Mouse (Mus musculus): ENCODE results near the gene Ssbp3. TPM values are rescaled to one million over a fixed set of nuclear protein-coding genes. Genes with fewer than 3 reads are reported as not detected.

Ssbp3 gene
- polyA plus RNA-seq, 1 experiment from 2014 or later, result 106 TPM

DNA sequence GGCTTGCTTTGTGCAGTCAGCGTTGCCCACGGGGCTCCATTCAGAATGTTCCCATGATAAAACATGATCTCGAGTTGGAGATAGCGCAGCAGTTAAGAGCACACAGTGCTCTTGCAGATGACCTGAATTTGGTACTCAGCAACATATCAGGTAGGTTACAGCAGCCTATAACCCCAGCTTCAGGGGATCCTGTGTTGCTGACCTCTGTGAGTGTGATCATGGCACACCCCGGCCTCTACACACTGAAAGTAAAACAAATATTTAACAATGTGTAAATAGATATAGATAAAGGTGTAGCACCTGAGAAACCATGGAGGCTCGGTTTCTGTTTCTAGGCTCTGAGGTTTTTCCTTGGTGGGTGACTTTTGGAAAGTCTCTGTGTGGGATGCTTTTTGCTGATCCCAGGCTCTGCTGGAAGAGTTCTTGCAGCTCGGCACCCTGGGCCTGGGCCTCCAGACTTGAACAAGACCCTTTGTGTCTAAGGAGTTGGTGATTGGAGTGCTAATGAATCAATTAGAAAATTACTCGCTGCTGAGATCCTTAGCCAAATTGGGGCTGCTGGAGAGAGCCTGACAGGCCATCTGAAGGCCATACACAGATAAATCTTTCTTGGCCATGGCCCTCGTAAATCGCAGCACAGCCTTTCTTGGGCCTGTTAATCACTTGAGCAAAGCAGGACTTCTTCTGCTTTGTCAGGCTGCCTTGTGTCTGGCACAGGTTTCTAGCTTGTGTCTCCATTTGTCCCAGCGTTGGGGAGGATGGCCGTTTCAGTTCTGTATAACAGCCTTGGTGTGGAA lies 49.2 kb downstream of the Ssbp3 start:
- DNase-seq (ENCODE audit: low spot score), result no peak

- DNase-seq (ENCODE audit: low spot score), result no peak
Observed at GRCm38 (mm10) chr4:106960476-106960875, 50.0 kb downstream of the Ssbp3 start.

DNA sequence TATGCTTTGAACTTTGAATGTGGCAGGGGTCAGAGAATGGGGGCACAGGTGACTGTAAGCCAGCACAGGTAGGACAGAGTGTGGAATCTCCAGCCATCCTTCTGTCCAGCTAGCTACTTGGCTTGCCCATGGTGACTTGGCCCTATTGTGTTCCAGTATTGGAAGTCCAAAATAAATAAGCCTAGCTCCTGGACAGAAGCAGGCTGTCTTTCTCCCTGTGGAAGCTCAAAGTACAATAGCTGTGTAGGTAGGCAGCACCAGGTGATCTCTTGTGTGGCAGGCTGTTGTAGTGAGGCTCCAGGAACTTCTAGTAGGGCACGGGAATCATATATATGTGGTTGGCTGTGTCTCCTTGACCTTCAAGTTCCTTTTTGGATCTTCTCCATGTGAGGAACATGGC lies 50.8 kb downstream of the Ssbp3 start:
- no peak for DNase-seq (ENCODE audit: low spot score)

DNA sequence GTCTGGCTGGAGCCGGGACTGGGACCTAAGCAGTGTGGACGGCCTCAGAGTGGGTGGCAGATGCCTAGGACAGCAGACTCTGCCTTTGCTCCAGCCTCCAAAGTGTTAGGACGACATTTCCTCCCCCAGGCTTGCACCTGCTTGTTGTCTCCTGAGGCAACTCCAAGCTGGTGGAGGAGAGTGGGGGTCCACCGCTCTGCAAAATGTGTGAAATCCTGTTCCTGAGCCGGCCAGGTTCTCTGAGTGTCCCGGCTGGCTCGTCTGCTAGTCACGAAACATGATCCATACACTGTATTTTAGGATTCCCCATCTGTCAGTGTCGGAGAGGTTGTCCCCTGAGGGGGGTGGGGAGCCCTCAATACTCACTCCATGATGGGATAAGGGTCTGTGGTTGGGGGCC lies 53.9 kb downstream of the Ssbp3 start:
- DNase-seq (ENCODE audit: low spot score), result no peak

- DNase-seq (ENCODE audit: low spot score), result no peak
Observed at GRCm38 (mm10) chr4:106964996-106965395, 54.5 kb downstream of the Ssbp3 start.

DNA sequence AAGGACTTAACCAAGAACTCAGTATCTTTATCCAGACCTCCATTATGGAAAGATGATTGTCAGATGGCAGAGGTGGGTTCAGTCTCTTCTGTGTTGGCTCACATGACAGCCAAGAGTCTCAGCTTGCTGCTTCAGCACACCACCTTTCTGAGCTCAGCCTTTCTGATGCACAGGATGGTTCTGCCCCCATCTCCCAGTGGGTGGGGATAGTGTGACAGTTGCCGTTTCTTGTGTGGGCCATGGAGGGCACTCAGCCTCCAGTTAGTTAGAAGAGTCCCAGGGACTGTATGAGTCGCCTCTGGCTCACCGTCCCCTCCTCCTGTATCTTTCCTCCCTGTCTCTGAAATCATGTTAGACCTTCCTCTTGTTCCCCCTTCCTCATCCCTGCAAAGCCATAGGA lies 55.9 kb downstream of the Ssbp3 start:
- DNase-seq (ENCODE audit: low spot score), result no peak

- DNase-seq (ENCODE audit: low spot score), result no peak
Observed at GRCm38 (mm10) chr4:106968910-106969309, 58.4 kb downstream of the Ssbp3 start.

GRCm38 (mm10) chr4:106970786-106971185 lies 60.3 kb downstream of the Ssbp3 start:
- DNase-seq (ENCODE audit: low spot score), result peak; percentile 62

DNA sequence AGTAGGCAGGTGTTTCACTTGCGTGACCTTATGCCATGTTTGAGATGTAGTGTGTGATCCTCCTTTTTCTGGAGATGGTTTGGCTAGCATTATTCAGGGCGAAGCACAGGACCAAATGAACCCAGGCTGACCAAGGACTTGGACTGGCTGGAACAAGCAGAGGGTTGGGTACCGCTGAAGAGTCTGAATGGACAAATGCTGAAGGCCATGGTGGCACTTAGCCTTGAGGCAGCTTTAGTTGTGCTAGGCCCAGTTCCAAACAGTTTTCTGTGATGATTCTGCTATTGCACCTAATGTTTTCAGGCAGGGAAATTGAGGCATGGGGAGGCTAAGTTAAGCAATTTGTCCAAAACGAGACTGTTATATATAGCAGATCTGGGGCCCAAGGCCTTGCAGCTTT lies 61.6 kb downstream of the Ssbp3 start:
- DNase-seq (ENCODE audit: low spot score), result no peak

DNA sequence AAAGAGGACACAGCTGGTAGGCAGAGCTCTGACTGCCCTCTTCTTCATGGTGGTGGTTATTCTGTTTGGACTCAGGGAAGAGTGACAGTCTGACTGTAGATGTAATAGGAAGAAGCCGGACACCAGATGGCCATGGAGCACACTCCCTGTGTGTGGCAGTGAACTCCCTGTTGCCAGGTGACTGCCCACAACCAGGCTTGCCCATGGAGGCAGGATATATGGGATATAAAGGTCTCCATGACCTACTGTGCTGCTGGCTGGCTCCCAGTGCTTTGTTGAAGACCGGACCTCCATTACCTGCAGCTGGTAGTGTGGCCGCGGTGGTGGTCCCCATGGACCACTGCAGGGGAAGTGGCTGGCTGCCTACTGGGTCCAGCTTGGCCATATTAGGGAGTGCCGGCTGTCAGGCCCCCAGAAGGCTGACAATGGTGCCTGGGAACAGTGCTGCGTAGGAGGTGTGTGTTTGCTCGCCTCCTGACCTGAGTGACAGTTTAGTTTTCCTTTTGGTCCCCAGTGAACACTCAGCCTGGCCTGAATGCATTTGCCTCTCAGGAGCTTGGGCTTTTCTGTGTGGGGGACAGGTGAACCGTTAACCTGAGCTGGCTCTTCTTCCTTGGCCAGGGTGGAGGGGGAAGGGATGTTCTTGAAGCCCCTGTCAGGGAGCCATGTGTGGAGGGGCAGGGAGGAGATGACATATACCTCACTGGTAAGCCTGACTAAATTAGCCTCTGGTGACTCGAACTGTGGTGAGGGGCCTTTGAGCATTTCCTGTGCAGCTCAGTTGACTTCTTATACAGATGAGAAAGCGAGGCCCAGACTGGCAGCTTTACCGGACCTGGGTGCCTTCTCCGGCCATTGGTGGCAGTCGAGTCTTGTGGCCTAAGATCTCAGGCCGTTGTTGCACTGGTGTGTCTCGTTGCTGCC lies 62.2 kb downstream of the Ssbp3 start:
- no peak for DNase-seq (ENCODE audit: low spot score)

DNA sequence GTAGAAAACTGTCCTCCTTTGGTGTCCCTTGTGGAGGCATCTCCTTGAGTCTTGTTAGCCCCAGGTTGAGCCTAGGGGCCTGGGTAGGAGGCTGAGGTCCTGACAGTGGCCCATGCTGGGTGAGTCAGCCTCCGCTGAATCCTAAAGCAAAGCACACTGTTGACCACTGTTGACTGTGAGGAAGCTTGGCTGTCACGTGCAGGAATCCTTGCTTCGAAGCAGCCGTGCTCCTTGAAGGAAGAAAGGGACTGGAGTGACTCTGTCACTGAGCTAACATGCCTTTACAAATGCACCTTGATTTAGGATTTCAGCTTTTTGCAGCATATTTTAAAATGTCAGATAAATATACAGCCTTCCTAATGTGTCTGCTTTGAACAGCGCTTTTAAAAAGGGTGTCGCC lies 64.8 kb downstream of the Ssbp3 start:
- DNase-seq (ENCODE audit: low spot score), result no peak

- DNase-seq (ENCODE audit: low spot score), result no peak
Observed at GRCm38 (mm10) chr4:106975890-106976289, 65.4 kb downstream of the Ssbp3 start.

DNA sequence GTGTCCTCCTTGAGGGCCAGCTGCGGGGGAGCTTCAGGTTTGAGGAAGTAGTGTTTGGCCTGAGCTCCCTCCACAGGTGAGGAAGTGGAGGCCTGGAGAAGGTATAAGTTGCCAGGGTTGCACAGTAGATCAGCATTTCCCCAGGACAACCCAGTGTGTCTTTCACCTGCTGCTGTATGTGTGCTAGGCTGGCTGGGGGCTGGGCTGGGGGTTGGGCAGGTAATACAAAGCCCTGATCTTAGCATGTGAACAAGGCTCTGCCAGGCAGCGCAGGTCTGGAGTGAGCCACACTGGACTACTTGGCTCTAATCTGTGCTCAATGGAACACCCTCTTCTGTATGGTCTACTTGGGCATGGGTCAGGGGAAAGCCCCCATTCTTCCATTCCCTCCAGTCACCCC lies 66.1 kb downstream of the Ssbp3 start:
- no peak for DNase-seq (ENCODE audit: low spot score)

- DNase-seq (ENCODE audit: low spot score), result no peak
Observed at GRCm38 (mm10) chr4:106977218-106977651, 66.7 kb downstream of the Ssbp3 start.

DNA sequence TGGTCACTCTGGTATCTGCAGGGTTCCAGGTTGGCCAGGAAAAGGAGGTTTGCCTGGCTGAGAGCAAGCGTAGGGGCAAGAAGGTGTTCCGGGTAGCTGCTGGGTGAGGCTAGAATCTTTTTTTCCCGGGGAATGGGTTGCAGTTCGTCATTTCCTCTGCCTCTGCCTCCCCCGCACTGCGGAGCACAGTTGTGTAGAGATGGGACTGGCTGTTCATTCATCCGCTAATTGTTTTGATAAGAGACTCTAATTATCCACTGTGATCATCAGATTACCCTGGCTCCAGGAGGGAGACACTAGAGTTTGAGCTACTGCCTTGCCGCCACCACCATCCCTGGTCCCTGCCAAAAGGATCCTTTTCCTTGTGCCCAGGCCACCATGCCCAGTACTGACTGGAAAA lies 67.9 kb downstream of the Ssbp3 start:
- DNase-seq (ENCODE audit: low spot score), result no peak

GRCm38 (mm10) chr4:106980669-106981068 lies 70.2 kb downstream of the Ssbp3 start:
- DNase-seq (ENCODE audit: low spot score), result no peak

DNA sequence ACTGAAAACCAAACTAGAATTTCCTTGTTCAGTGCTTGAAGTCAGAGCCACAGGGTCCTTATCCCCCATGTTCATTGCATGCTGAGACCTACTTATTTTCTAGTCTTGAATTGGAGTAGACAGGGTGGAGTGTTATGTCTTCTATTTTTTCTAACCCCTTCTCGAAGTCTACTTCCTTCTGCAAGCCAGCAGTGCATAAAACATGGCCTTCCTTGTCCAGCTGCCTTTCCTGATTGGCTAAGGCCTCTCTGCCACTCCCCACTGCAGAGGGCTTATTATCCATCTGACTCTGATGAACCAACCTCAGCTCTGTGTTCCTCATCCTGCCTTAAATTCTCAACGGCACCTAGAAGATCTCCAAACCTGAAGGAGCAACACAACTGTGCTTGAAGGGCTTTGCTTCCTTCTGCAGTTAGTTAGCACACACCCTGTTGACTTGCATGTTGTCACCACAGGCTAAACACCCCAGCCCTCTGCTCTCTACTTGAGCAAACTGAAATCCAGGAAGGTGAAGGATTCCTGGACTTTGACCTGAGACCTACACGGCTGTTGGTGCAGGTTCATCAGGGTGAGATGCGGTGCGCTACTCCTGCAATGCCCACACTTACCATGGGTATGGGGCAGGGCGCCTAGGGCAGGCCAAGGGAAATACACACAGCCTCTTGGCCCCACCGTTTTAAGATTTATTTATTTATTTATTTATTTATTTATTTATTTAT lies 71.0 kb downstream of the Ssbp3 start:
- no peak for DNase-seq (ENCODE audit: low spot score)

DNA sequence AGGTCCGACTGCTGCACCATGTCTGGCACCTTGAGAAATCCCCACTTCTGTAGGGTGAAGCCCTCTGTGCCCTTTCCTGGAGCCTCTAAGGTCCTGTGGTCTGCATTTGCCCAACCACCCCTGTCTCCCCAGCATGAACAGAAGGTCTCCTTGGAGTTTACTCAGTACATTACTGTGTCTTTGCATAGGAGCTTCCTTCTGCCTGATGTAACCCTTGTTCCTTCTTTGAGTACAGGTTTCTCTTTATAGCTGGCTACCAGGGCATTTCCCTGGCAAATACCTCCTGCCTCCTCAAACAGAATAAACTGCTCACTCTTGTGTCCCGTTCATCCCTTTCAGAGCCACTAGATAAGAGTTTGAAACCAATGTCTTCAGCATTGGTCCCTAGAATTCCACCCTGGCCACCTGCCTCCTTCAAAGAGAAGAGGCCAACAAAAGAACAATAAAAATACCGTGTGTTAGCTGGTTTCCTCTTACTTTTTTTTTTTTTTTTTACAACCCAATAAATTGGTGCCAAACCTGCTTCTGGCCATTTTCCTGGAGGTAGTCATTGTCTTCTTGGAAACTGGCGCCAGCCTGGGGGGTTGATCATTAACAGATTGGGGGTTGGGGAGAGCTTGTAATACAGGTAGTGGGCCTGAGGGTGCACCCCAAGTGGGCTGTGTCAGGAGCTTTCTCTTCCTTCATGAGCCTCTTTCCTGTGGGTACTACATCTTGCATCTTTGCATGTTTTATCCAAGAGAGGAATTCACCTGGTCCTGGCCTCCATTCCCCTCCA lies 72.0 kb downstream of the Ssbp3 start:
- no peak for DNase-seq (ENCODE audit: low spot score)

DNA sequence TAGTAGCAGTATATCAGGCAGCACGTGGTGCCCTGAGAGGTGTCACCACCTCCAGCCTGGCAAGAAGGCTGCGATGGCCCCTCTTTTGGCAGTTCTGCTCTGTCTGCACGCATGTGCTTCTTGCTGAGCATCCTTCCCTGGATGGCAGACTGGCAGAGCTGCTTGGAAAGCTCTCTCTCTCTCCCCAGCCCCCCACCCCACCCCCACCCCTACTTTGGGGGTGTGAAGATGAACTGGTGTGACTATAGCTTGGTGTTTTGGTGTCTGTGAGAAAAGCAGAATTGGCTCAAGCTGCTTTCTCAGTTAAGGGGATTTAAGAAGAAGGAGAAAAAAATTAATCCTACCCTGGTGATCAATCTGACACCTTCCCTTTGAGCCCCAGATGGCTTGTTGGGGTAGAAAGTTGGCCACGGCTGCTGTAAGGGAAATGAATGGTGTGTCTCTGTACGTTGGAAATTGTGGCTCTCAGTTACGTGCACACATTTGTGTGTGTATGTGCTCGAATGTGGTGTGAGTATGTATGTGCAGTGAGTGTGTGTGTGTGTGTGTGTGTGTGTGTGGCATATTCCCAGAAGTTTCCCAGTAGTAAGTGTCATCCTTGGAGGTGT lies 73.5 kb downstream of the Ssbp3 start:
- DNase-seq (ENCODE audit: low spot score), result no peak

- DNase-seq (ENCODE audit: low spot score), result no peak
Observed at GRCm38 (mm10) chr4:106985289-106985688, 74.8 kb downstream of the Ssbp3 start.

Measured in thymus, postnatal 0 days (tissue).